In genomic region chr13:13476568-13476967, GRCm38 (mm10) we compare ENCODE assay signal across 16 mouse cellular contexts.
"Had no signal": no experiment of that assay in that cellular context is flagged by ENCODE, and none has a peak within 500 bp of the region (broad histone marks: within the 10 kb centered on the region; RNA-seq: fewer than 3 reads in every experiment).

No protein-coding gene starts in this region.

- H3K4me3 ChIP-seq: neural tube, embryonic 13.5 days; neural tube, embryonic 15.5 days; stomach, embryonic 15.5 days had no signal

- H3K4me1 ChIP-seq: stomach, embryonic 15.5 days had no signal

- H3K27me3 ChIP-seq: neural tube, embryonic 13.5 days; neural tube, embryonic 15.5 days; stomach, embryonic 15.5 days had no signal

- H3K9ac ChIP-seq: neural tube, embryonic 13.5 days; neural tube, embryonic 15.5 days; stomach, embryonic 15.5 days had no signal

- DNase-seq: retina, postnatal 1 day; right cerebral cortex, adult 18-20 months; right cerebral cortex, postnatal 14 days; right cerebral cortex, postnatal 25 days; right cerebral cortex, postnatal 4 days; spleen, adult 18-20 months; thymus, adult 18-20 months; thymus, adult 2 months; thymus, postnatal 14 days; thymus, postnatal 25 days; thymus, postnatal 36 days; thymus, postnatal 4 days had no signal

- H3K9me3 ChIP-seq: neural tube, embryonic 13.5 days; neural tube, embryonic 15.5 days; stomach, embryonic 15.5 days had no signal

- H3K27ac ChIP-seq: neural tube, embryonic 13.5 days; neural tube, embryonic 15.5 days; stomach, embryonic 15.5 days; stomach, postnatal 0 days had no signal

- H3K36me3 ChIP-seq: neural tube, embryonic 13.5 days; neural tube, embryonic 15.5 days had no signal

- H3K4me2 ChIP-seq: neural tube, embryonic 13.5 days; neural tube, embryonic 15.5 days; stomach, embryonic 15.5 days had no signal
